Mouse (Mus musculus) G1E-ER4 (cell line): ENCODE data around the gene Wdr59. TPM values are rescaled to one million over a fixed set of nuclear protein-coding genes. Genes with fewer than 3 reads are reported as not detected.

Experiments
- GATA1 ChIP-seq: IDR thresholded peaks from one replicate; pipeline ENCODE4 v1.8.0; 2012; ENCODE audit warnings: low read length, inconsistent platforms
- polyA plus RNA-seq: library from polyadenylated mRNA; stranded (reverse); fragments of >175 nt; gene quantifications from 2 replicates; pipeline ENCODE4 v1.2.3, GENCODE M21; 2012

Gene Wdr59
- polyA plus RNA-seq, result 2.7 and 3.3 TPM in 2 replicates

- TF ChIP-seq GATA1, result no peak
These were observed at the start of gene Wdr59 for GRCm38 (mm10) chr8:111521713-111522429. TSS of gene Wdr59 (minus strand) at chr8:111522092.

GRCm38 (mm10) chr8:111571661-111572060 lies 49.8 kb upstream of the Wdr59 start:
- TF ChIP-seq GATA1, result no peak

- no peak for TF ChIP-seq GATA1
These were observed 48.5 kb upstream of the Wdr59 start for GRCm38 (mm10) chr8:111570432-111570831.

- TF ChIP-seq GATA1, result no peak
These were observed 48.0 kb upstream of the Wdr59 start for GRCm38 (mm10) chr8:111569926-111570325.

- no peak for TF ChIP-seq GATA1
These were observed 46.1 kb upstream of the Wdr59 start for GRCm38 (mm10) chr8:111568029-111568428.

GRCm38 (mm10) chr8:111567571-111567970 lies 45.7 kb upstream of the Wdr59 start:
- TF ChIP-seq GATA1, result no peak

- no peak for TF ChIP-seq GATA1
These were observed 44.4 kb upstream of the Wdr59 start for GRCm38 (mm10) chr8:111566326-111566725.

- TF ChIP-seq GATA1, result no peak
These were observed 43.9 kb upstream of the Wdr59 start for GRCm38 (mm10) chr8:111565784-111566191.

GRCm38 (mm10) chr8:111564093-111564492 lies 42.2 kb upstream of the Wdr59 start:
- no peak for TF ChIP-seq GATA1

GRCm38 (mm10) chr8:111563687-111564086 lies 41.8 kb upstream of the Wdr59 start:
- no peak for TF ChIP-seq GATA1

- TF ChIP-seq GATA1, result no peak
These were observed 41.2 kb upstream of the Wdr59 start for GRCm38 (mm10) chr8:111563075-111563474.

GRCm38 (mm10) chr8:111562274-111562803 lies 40.4 kb upstream of the Wdr59 start:
- TF ChIP-seq GATA1, result no peak

- no peak for TF ChIP-seq GATA1
These were observed 39.9 kb upstream of the Wdr59 start for GRCm38 (mm10) chr8:111561824-111562223.

GRCm38 (mm10) chr8:111551511-111552130 lies 29.7 kb upstream of the Wdr59 start:
- TF ChIP-seq GATA1, result no peak

- TF ChIP-seq GATA1, result no peak
These were observed 28.3 kb upstream of the Wdr59 start for GRCm38 (mm10) chr8:111550002-111550870.

- TF ChIP-seq GATA1, result no peak
These were observed 26.3 kb upstream of the Wdr59 start for GRCm38 (mm10) chr8:111548201-111548600.

GRCm38 (mm10) chr8:111547144-111547543 lies 25.3 kb upstream of the Wdr59 start:
- TF ChIP-seq GATA1, result no peak
